Mouse (Mus musculus) gastrocnemius, postnatal 4 days (tissue): ENCODE data around the gene Plekhn1. TPM values are rescaled to one million over a fixed set of nuclear protein-coding genes. Genes with fewer than 3 reads are reported as not detected.

Experiments
- DNase-seq, 2 experiments: peaks; one replicate each; pipeline ENCODE4 v3.0.0; 2021 to 2022; ENCODE audit warnings: low spot score in 2 of 2, mixed read lengths in 2 of 2
- microRNA-seq: library from miRNA; unstranded; fragments of <30 nt; microRNA quantifications from one replicate; pipeline ENCODE4 v1.2.0, GENCODE M21; 2021
- total RNA-seq, 2 experiments: library from RNA; stranded (reverse); gene quantifications; 2 replicates each; pipeline ENCODE4 v1.2.3; 2021

Plekhn1 gene
- total RNA-seq, 2 experiments from 2014 or later: 11.5 to 12.2 TPM

- no peak for DNase-seq
These were observed 48.5 kb downstream of the Plekhn1 start for GRCm38 (mm10) chr4:156185950-156186850.

DNA sequence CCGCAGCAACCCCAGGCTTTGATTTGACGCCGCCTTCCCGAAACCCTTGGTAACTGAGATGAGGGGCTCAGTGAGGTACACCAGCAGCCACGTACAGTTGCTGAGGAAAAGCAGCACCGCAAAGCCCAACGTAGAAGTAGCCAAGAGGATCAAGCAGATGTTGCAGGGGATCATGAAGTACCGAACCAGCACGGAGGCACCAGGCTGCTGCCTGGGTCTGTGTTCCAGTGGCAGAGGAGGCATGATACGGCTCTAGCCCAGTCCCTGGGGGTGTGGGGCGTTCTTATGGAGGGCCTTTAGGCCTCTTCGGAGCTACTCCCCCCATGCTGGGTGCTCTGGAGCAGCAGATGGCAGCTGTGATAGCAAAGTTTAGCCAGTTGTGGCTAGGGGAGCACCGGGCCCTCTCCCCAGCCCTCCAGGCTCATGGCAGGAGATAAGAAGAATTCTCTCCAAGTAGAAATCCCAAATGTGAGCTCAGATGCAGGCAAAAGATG is 49.2 kb downstream of the Plekhn1 start:
- DNase-seq: no peak

- DNase-seq: no peak
These were observed 50.2 kb downstream of the Plekhn1 start for GRCm38 (mm10) chr4:156184291-156184954.

GRCm38 (mm10) chr4:156183747-156184146 is 50.9 kb downstream of the Plekhn1 start:
- no peak for DNase-seq

DNA sequence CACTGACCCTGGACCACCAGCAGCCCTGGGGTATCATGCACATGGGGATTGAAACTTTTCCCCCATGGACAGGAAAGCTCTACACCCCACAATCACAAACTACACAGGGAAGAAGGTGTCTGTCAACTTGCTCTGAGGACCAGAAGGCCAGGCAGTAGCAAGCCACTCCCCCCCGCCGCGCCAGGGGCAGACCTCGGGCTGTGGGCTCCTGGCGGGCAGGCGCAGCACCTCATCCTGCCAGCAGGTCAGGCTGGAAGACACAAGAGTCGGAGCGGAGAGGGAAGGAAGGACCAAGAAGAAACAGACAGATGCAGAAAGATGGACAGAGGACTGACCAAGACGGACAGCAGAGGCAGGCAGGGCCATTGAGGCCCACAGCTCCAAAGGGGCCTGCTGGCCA is 57.0 kb downstream of the Plekhn1 start:
- DNase-seq: no peak

DNA sequence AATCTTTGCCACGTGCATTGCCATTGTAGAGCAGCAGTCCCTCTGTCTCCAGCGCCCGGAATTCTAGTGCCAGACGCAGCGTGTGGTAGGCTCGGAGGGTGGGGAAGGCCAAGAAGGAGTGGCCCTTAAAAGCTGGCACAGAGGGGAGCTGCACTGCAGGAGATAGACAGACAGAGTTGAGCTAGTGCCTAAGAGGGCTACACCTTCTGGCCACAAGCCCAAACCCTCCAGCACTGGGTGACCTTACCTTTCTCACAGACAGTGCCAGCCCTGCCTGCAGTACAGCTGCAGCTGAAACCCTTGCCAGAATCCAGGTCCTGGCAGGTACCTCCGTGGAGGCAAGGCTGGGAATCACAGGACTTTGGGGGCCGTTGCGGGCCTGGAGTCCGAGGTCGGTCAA is 62.8 kb downstream of the Plekhn1 start:
- DNase-seq: no peak

Small RNA genes within 50 kb of the gene (microRNA-seq; reads per million reads assigned to microRNA genes)
- gene Mir7658: 0.85 reads per million

Other genes with a start within 250 kb of the Plekhn1 start
- gene B3galt6, start 242.2 kb downstream of the Plekhn1 start, total RNA-seq: 1 to 10 TPM; 4.8 to 6.0 TPM
- 100 to 1,000 TPM; 116 to 117 TPM for gene Sdf4, start 242.0 kb downstream of the Plekhn1 start, total RNA-seq
- gene Tnfrsf4, start 221.0 kb downstream of the Plekhn1 start, total RNA-seq: 1 to 10 TPM in 1 of 2 experiments, under 1 TPM in 1; 0.93 to 1.4 TPM
- gene Tnfrsf18, start 208.7 kb downstream of the Plekhn1 start, total RNA-seq: under 1 TPM; 0.62 to 0.66 TPM
- not detected for gene Ttll10, start 175.4 kb downstream of the Plekhn1 start, total RNA-seq
- 10 to 100 TPM in 1 of 2 experiments, 1 to 10 TPM in 1; 9.8 to 12.1 TPM for gene 9430015G10Rik, start 124.9 kb downstream of the Plekhn1 start, total RNA-seq
- under 1 TPM; 0.25 to 0.26 TPM for gene Rnf223, start 104.3 kb downstream of the Plekhn1 start, total RNA-seq
- 10 to 100 TPM; 53.2 to 57.1 TPM for gene Agrn, start 37.4 kb downstream of the Plekhn1 start, total RNA-seq
- gene Isg15, start 34.0 kb downstream of the Plekhn1 start, total RNA-seq: under 1 TPM in 1 of 2 experiments, not detected in 1; 0.49 TPM
- 1 to 10 TPM; 3.6 to 4.1 TPM for gene AW011738, start 31.6 kb downstream of the Plekhn1 start, total RNA-seq
- 10 to 100 TPM; 30.8 to 32.7 TPM for gene Perm1, start 19.0 kb downstream of the Plekhn1 start, total RNA-seq
- 10 to 100 TPM; 30.4 to 31.0 TPM for gene Noc2l, start 1.2 kb upstream of the Plekhn1 start, total RNA-seq
- gene Samd11, start 20.8 kb upstream of the Plekhn1 start, total RNA-seq: under 1 TPM; 0.10 to 0.26 TPM
- gene Vmn2r-ps159, start 96.2 kb upstream of the Plekhn1 start, total RNA-seq: not detected